Comparison of ENCODE assay signal across 7 mouse cellular contexts in genomic region chr4:40701796-40702195, GRCm38 (mm10). TPM values are rescaled to one million over a fixed set of nuclear protein-coding genes. Genes with fewer than 3 reads are reported as not detected.
DNase-seq lines count a peak whose midpoint lies in the region; ATAC-seq and TF ChIP-seq lines count a peak whose summit lies in the region.

No protein-coding gene starts in this region.

- ATAC-seq in neural tube, embryonic 11.5 days (ENCODE audit: insufficient read depth, low FRiP score, low TSS enrichment): no peak
- no peak for ATAC-seq in forebrain, embryonic 16.5 days
- ATAC-seq in liver, embryonic 14.5 days (ENCODE audit: insufficient read depth): no peak

- H3K4me3 ChIP-seq in neural tube, embryonic 11.5 days (ENCODE audit: low read depth, low read length): peak overlapping the region; percentile 59
- H3K4me3 ChIP-seq in forebrain, embryonic 16.5 days (replicated peaks; ENCODE audit: low read length): peak overlapping the region; percentile 83
- no peak overlapping the region; a peak in 1 of 4 replicates for H3K4me3 ChIP-seq in liver, embryonic 14.5 days (ENCODE audit: insufficient read depth in 1 of 2, low read depth in 2 of 2, low read length in 2 of 2)

- 98% methylated on average over 3 of the region's 3 CpGs for WGBS in neural tube, embryonic 11.5 days
- 93% methylated on average over 3 of the region's 3 CpGs for WGBS in forebrain, embryonic 16.5 days
- 55% methylated on average over 3 of the region's 3 CpGs for WGBS in liver, embryonic 14.5 days (ENCODE audit: insufficient replicate concordance)

- H3K27me3 ChIP-seq in neural tube, embryonic 11.5 days (ENCODE audit: control insufficient read depth, insufficient read depth, low read length): no peaks in the 10 kb centered on the region
- no peaks in the 10 kb centered on the region for H3K27me3 ChIP-seq in forebrain, embryonic 16.5 days (replicated peaks; ENCODE audit: control insufficient read depth, insufficient read depth, low read length)
- no peaks in the 10 kb centered on the region for H3K27me3 ChIP-seq in liver, embryonic 14.5 days (ENCODE audit: control insufficient read depth, insufficient read depth, low read length)

- H3K4me1 ChIP-seq in neural tube, embryonic 11.5 days (ENCODE audit: control insufficient read depth, insufficient read depth, low read length): peaks cover 12% of the 10 kb centered on the region
- peaks cover 17% of the 10 kb centered on the region for H3K4me1 ChIP-seq in forebrain, embryonic 16.5 days (replicated peaks; ENCODE audit: control insufficient read depth, insufficient read depth, low read length)
- H3K4me1 ChIP-seq in liver, embryonic 14.5 days (replicated peaks; ENCODE audit: control insufficient read depth in 2 of 2, insufficient read depth in 2 of 2, low read length in 1 of 2): peaks cover 8 to 26% of the 10 kb centered on the region in 2 experiments

- no peak for DNase-seq in neural tube, embryonic 11.5 days (ENCODE audit: low spot score)
- no peak for DNase-seq in neural tube, embryonic 10.5 days (ENCODE audit: extremely low spot score, low spot score)
- no peak for DNase-seq in liver, embryonic 14.5 days (ENCODE audit: low read depth in 3 of 3, low spot score in 3 of 3)
- DNase-seq in retina, postnatal 1 day: no peak
- DNase-seq in adrenal gland, postnatal 4 days (ENCODE audit: low spot score in 2 of 2): no peak
- no peak for DNase-seq in right cerebral cortex, postnatal 10 days (ENCODE audit: low spot score in 2 of 2)

- no peak overlapping the region for H3K27ac ChIP-seq in neural tube, embryonic 11.5 days (ENCODE audit: low read depth, low read length)
- no peak overlapping the region for H3K27ac ChIP-seq in forebrain, embryonic 16.5 days (ENCODE audit: low read length)
- no peak overlapping the region for H3K27ac ChIP-seq in liver, embryonic 14.5 days

- H3K4me2 ChIP-seq in neural tube, embryonic 11.5 days (ENCODE audit: low read depth): peak overlapping the region; percentile 74
- H3K4me2 ChIP-seq in forebrain, embryonic 16.5 days (ENCODE audit: low read length): peak overlapping the region; percentile 94
- H3K4me2 ChIP-seq in liver, embryonic 14.5 days (ENCODE audit: low read depth): peak overlapping the region; percentile 93

- no peaks in the 10 kb centered on the region for H3K36me3 ChIP-seq in neural tube, embryonic 11.5 days (ENCODE audit: control insufficient read depth, insufficient read depth, low read length)
- H3K36me3 ChIP-seq in forebrain, embryonic 16.5 days (ENCODE audit: control insufficient read depth, insufficient read depth): 0 out of 2 replicates have a peak, but pooled peaks cover under 1% of the 10 kb centered on the region
- no peaks in the 10 kb centered on the region for H3K36me3 ChIP-seq in liver, embryonic 14.5 days (replicated peaks; ENCODE audit: control insufficient read depth, insufficient read depth, low read depth)

- H3K9me3 ChIP-seq in neural tube, embryonic 11.5 days (ENCODE audit: control insufficient read depth, low read length): no peaks in the 10 kb centered on the region
- no peaks in the 10 kb centered on the region for H3K9me3 ChIP-seq in forebrain, embryonic 16.5 days (ENCODE audit: control insufficient read depth, low read length)
- no peaks in the 10 kb centered on the region for H3K9me3 ChIP-seq in liver, embryonic 14.5 days (ENCODE audit: control insufficient read depth, low read length)

- TF ChIP-seq EP300 in liver, embryonic 14.5 days (IDR thresholded peaks at IDR 0.05; ENCODE audit: low read depth): no peak

- peak overlapping the region; percentile 57; the same call in 1 of the 2 replicates for H3K9ac ChIP-seq in neural tube, embryonic 11.5 days (ENCODE audit: low read length)
- no peak overlapping the region; the same call in 1 of the 2 replicates for H3K9ac ChIP-seq in forebrain, embryonic 16.5 days (replicated peaks; ENCODE audit: low read depth, low read length)
- H3K9ac ChIP-seq in liver, embryonic 14.5 days (replicated peaks): no peak overlapping the region

- TF ChIP-seq CTCF in liver, embryonic 14.5 days (IDR thresholded peaks at IDR 0.05; ENCODE audit: low read depth): no peak

RNA-seq across cellular contexts. Expression of gene Aptx, which starts 1.2 kb away (rescaled TPM):
- 42.5 and 44.0 TPM in 2 replicates for polyA plus RNA-seq in neural tube, embryonic 11.5 days (2014; fragmentation: Nextera tagmentation; extraction: Ambion mirVana)
- 56.9 and 64.9 TPM in 2 replicates for polyA plus RNA-seq in forebrain, embryonic 16.5 days (2015; fragmentation: Nextera tagmentation; extraction: Ambion mirVana)
- 2.4 and 4.8 TPM in 2 replicates for polyA plus RNA-seq in liver, embryonic 14.5 days (2012; rRNA removed)
- 8.3 and 9.5 TPM in 2 replicates for polyA plus RNA-seq in liver, embryonic 14.5 days (2014; fragmentation: Nextera tagmentation; extraction: Ambion mirVana)
- total RNA-seq in adrenal gland, postnatal 4 days (2021): 10 to 100 TPM; 23.4 to 25.6 TPM

RNA-seq across cellular contexts. Expression of gene Dnaja1, which starts 20.2 kb away (rescaled TPM):
- polyA plus RNA-seq in neural tube, embryonic 11.5 days (2014; fragmentation: Nextera tagmentation; extraction: Ambion mirVana): 694 and 702 TPM in 2 replicates
- 686 and 721 TPM in 2 replicates for polyA plus RNA-seq in forebrain, embryonic 16.5 days (2015; fragmentation: Nextera tagmentation; extraction: Ambion mirVana)
- 13.8 and 30.3 TPM in 2 replicates for polyA plus RNA-seq in liver, embryonic 14.5 days (2012; rRNA removed)
- polyA plus RNA-seq in liver, embryonic 14.5 days (2014; fragmentation: Nextera tagmentation; extraction: Ambion mirVana): 128 and 130 TPM in 2 replicates
- total RNA-seq in adrenal gland, postnatal 4 days (2021): 100 to 1,000 TPM; 227 to 253 TPM

RNA-seq across cellular contexts. Expression of gene Smu1, which starts 55.9 kb away (rescaled TPM):
- polyA plus RNA-seq in neural tube, embryonic 11.5 days (2014; fragmentation: Nextera tagmentation; extraction: Ambion mirVana): 186 and 191 TPM in 2 replicates
- polyA plus RNA-seq in forebrain, embryonic 16.5 days (2015; fragmentation: Nextera tagmentation; extraction: Ambion mirVana): 155 and 165 TPM in 2 replicates
- 25.3 and 37.3 TPM in 2 replicates for polyA plus RNA-seq in liver, embryonic 14.5 days (2012; rRNA removed)
- 73.2 and 78.6 TPM in 2 replicates for polyA plus RNA-seq in liver, embryonic 14.5 days (2014; fragmentation: Nextera tagmentation; extraction: Ambion mirVana)
- 10 to 100 TPM; 75.6 to 78.8 TPM for total RNA-seq in adrenal gland, postnatal 4 days (2021)

Comparison
In these comparisons a context has a peak if more than half of its experiments do, and no peak if none do; other contexts are left out.
1. H3K4me3 ChIP-seq: peak in neural tube, embryonic 11.5 days (single experiment) and forebrain, embryonic 16.5 days (single experiment); none in liver, embryonic 14.5 days (0 of 2).
2. Peak in every context shown above with its lines, with median percentiles within 50 percentile points of each other: H3K4me2 ChIP-seq.